Mouse (Mus musculus) hindbrain, embryonic 16.5 days (tissue): ENCODE measurements around the gene Sdf4. TPM values are rescaled to one million over a fixed set of nuclear protein-coding genes. Genes with fewer than 3 reads are reported as not detected.

ENCODE experiments used
- ATAC-seq: fragments of 200-750 bp; cut with Nextera tagmentation; 2 replicates; pipeline ENCODE4 v1.8.0; 2017; ENCODE audit warnings: moderate TSS enrichment, moderate library complexity
- H3K27ac ChIP-seq: fragments of 300-500 bp; sonication (generic); 2 replicates; pipeline ENCODE4 v1.5.1; 2014; ENCODE audit warnings: low read depth, mild to moderate bottlenecking, control low read depth, low read length, moderate library complexity
- H3K27me3 ChIP-seq: fragments of 300-500 bp; sonication (generic); replicated peaks from 2 replicates; pipeline ENCODE4 v1.6.1; 2014; ENCODE audit warnings: low read length; ENCODE audit not compliant: control insufficient read depth, insufficient read depth
- H3K36me3 ChIP-seq: fragments of 300-500 bp; sonication (generic); 2 replicates; pipeline ENCODE4 v1.6.1; 2014; ENCODE audit warnings: mild to moderate bottlenecking, low read length, moderate library complexity, mixed read lengths; ENCODE audit not compliant: control insufficient read depth, insufficient read depth
- H3K4me1 ChIP-seq: fragments of 300-500 bp; sonication (generic); 2 replicates; pipeline ENCODE4 v1.6.1; 2014; ENCODE audit warnings: low read depth, low read length; ENCODE audit not compliant: control insufficient read depth, insufficient read depth
- H3K4me2 ChIP-seq: fragments of 300-500 bp; sonication (generic); 2 replicates; pipeline ENCODE4 v1.6.1; 2014; ENCODE audit warnings: mild to moderate bottlenecking, low read length, control low read depth, moderate library complexity
- H3K4me3 ChIP-seq: fragments of 300-500 bp; sonication (generic); 2 replicates; pipeline ENCODE4 v1.5.1; 2014; ENCODE audit warnings: mild to moderate bottlenecking, low read length, control low read depth, moderate library complexity
- H3K9ac ChIP-seq: fragments of 300-500 bp; sonication (generic); 2 replicates; pipeline ENCODE4 v1.6.1; 2014; ENCODE audit warnings: low read depth, mild to moderate bottlenecking, control low read depth, low read length, moderate library complexity
- H3K9me3 ChIP-seq: fragments of 300-500 bp; sonication (generic); 2 replicates; pipeline ENCODE4 v1.6.1; 2014; ENCODE audit warnings: mild to moderate bottlenecking, low read length, moderate library complexity; ENCODE audit not compliant: control insufficient read depth
- WGBS: fragments of 180-500 bp; shearing (Covaris S2); extraction: QIAGEN DNeasy Blood & Tissue Kit; methylation state at CpG from one replicate; pipeline ENCODE4 v1.1.7; 2014; 5-methylcytosine and 5-hydroxymethylcytosine counted together
- polyA plus RNA-seq: library from polyadenylated mRNA; unstranded; fragments of >200 nt; fragmentation: Nextera tagmentation; extraction: Ambion mirVana; gene quantifications from 2 replicates; pipeline ENCODE4 v1.2.1, GENCODE M21; 2015

The Sdf4 gene
- polyA plus RNA-seq, 1 experiment from 2014 or later = 120 TPM

- no peak overlapping the region for H3K4me2 ChIP-seq
- no peak overlapping the region for H3K9ac ChIP-seq
- no peak overlapping the region for H3K4me3 ChIP-seq
- no peaks in the 10 kb centered on the region for H3K4me1 ChIP-seq
- H3K27ac ChIP-seq = no peak overlapping the region
- no peak for ATAC-seq
- 82% methylated on average over 9 of the region's 9 CpGs for WGBS
- H3K27me3 ChIP-seq = no peaks in the 10 kb centered on the region
- no peaks in the 10 kb centered on the region for H3K9me3 ChIP-seq
- no peaks in the 10 kb centered on the region for H3K36me3 ChIP-seq
Measured at GRCm38 (mm10) chr4:156021942-156022419, 29.3 kb downstream of the Sdf4 start.

DNA sequence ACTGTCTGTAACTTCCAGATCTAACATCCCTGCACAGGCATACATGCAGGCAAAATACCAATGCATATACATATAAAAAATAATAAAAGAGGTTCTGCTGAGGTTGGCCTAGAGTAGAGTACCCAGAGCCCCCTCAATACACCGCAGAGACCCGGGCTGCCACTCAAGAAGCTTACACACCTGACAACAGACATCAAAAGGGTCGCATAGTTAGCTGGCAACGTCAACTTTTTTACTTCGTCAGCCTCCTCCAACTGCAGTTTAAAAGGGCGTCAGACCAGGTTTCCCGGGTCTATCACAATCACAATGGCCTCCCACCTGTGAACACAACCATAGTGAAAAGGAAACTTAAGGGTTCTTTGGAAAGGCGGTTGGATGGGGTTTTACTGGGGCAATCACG lies 30.8 kb downstream of the Sdf4 start:
- Histone ChIP-seq H3K4me3 (no peak overlapping the region), H3K4me1 (no peaks in the 10 kb centered on the region), H3K27me3 (no peaks in the 10 kb centered on the region), H3K9me3 (no peaks in the 10 kb centered on the region), H3K9ac (no peak overlapping the region), H3K4me2 (no peak overlapping the region), H3K36me3 (0 out of 2 replicates have a peak, but pooled peaks cover 2% of the 10 kb centered on the region), H3K27ac (no peak overlapping the region)
- 86% methylated on average over 9 of the region's 9 CpGs for WGBS
- ATAC-seq = no peak

- Histone ChIP-seq H3K9me3 (no peaks in the 10 kb centered on the region), H3K4me2 (no peak overlapping the region), H3K9ac (no peak overlapping the region), H3K4me3 (no peak overlapping the region), H3K27ac (no peak overlapping the region), H3K4me1 (no peaks in the 10 kb centered on the region), H3K36me3 (0 out of 2 replicates have a peak, but pooled peaks cover 2% of the 10 kb centered on the region), H3K27me3 (no peaks in the 10 kb centered on the region)
- 94% methylated on average over 7 of the region's 7 CpGs for WGBS
- no peak for ATAC-seq
Measured at GRCm38 (mm10) chr4:156024184-156024583, 31.5 kb downstream of the Sdf4 start.

GRCm38 (mm10) chr4:156026013-156026412 lies 33.3 kb downstream of the Sdf4 start, which contains the start of gene Tnfrsf18:
TSS of gene Tnfrsf18 (plus strand) at chr4:156026164.
- Histone ChIP-seq H3K27ac (no peak within 1 kb of the TSS), H3K9me3 (no peaks in the 10 kb centered on the region), H3K27me3 (no peaks in the 10 kb centered on the region), H3K4me1 (peaks cover 8% of the 10 kb centered on the region), H3K9ac (no peak within 1 kb of the TSS), H3K36me3 (peaks cover 5% of the 10 kb centered on the region; the same call in 1 of the 2 replicates), H3K4me3 (no peak within 1 kb of the TSS), H3K4me2 (no peak within 1 kb of the TSS)
- 54% methylated on average over 4 of the region's 4 CpGs for WGBS
- no peak for ATAC-seq

DNA sequence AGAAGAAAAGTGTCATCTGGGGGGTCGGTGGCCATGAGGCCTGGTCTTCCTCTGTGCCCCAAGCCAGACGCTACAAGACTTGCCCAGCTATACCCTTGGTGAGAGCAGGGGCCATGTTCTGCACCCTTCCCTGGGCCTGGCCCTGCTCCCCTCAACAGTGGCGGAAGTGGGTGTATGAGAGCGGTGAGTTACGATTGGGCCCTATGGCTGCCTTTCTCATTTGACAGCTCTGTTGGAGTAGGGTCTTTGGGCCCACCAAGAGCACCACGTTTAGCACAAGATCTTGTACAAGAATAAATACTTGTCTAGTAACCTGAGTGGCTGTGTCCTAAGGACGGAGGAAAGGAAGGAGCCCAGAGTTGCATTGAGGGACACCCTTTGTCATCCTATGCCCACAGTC lies 35.9 kb downstream of the Sdf4 start:
- ATAC-seq = no peak

DNA sequence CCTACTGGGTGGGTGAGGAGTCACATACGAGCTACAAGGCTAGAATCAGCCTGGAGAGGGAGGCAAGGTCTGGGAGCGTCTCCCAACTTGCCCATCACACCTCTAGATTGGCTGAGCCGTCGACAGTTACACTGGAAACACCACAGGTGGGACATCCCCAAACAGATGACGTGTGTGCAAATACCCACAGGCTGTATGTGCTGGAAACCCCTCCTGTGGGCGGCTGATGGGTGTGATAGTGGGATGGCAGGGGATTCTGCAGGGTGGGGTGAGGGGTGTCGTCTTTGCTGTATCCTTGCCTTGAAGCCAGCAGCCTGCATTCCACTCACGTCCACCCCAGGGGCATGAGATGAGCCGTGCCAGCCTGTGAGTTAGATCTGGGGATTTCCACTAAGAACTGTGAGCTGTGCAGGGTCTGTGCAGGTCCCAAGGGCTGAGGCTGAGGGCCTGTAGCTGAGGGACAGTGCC lies 38.0 kb downstream of the Sdf4 start:
- peak overlapping the region; percentile 83 for H3K4me2 ChIP-seq
- peak overlapping the region; percentile 90; the same call in 1 of the 2 replicates for H3K27ac ChIP-seq
- H3K4me1 ChIP-seq = peaks cover 28% of the 10 kb centered on the region
- peak overlapping the region; percentile 60 for H3K4me3 ChIP-seq
- H3K9ac ChIP-seq = peak overlapping the region; percentile 75
- peak; percentile 2; the same call in 1 of the 2 replicates for ATAC-seq
- peaks cover 7% of the 10 kb centered on the region for H3K27me3 ChIP-seq
- H3K36me3 ChIP-seq = peaks cover 5% of the 10 kb centered on the region; the same call in 1 of the 2 replicates
- no peaks in the 10 kb centered on the region for H3K9me3 ChIP-seq
- WGBS = 49% methylated on average over 9 of the region's 9 CpGs

More for the DNA sequence above, 35.9 kb downstream of the Sdf4 start:
- no peak overlapping the region for H3K4me2 ChIP-seq
- H3K27me3 ChIP-seq = no peaks in the 10 kb centered on the region
- no peaks in the 10 kb centered on the region for H3K9me3 ChIP-seq
- H3K36me3 ChIP-seq = peaks cover 5% of the 10 kb centered on the region; the same call in 1 of the 2 replicates
- WGBS = 92% methylated on average over 7 of the region's 7 CpGs
- H3K27ac ChIP-seq = no peak overlapping the region
- H3K9ac ChIP-seq = no peak overlapping the region
- H3K4me3 ChIP-seq = no peak overlapping the region
- peaks cover 20% of the 10 kb centered on the region for H3K4me1 ChIP-seq

GRCm38 (mm10) chr4:156031255-156031592 lies 38.6 kb downstream of the Sdf4 start:
- Histone ChIP-seq H3K27ac (peak overlapping the region; percentile 90), H3K9me3 (no peaks in the 10 kb centered on the region), H3K27me3 (peaks cover 12% of the 10 kb centered on the region), H3K36me3 (peaks cover 5% of the 10 kb centered on the region; the same call in 1 of the 2 replicates), H3K4me2 (peak overlapping the region; percentile 83), H3K4me3 (peak overlapping the region; percentile 60), H3K9ac (peak overlapping the region; percentile 75), H3K4me1 (peaks cover 28% of the 10 kb centered on the region)
- WGBS = 8% methylated on average over 7 of the region's 7 CpGs
- peak; percentile 58 for ATAC-seq

DNA sequence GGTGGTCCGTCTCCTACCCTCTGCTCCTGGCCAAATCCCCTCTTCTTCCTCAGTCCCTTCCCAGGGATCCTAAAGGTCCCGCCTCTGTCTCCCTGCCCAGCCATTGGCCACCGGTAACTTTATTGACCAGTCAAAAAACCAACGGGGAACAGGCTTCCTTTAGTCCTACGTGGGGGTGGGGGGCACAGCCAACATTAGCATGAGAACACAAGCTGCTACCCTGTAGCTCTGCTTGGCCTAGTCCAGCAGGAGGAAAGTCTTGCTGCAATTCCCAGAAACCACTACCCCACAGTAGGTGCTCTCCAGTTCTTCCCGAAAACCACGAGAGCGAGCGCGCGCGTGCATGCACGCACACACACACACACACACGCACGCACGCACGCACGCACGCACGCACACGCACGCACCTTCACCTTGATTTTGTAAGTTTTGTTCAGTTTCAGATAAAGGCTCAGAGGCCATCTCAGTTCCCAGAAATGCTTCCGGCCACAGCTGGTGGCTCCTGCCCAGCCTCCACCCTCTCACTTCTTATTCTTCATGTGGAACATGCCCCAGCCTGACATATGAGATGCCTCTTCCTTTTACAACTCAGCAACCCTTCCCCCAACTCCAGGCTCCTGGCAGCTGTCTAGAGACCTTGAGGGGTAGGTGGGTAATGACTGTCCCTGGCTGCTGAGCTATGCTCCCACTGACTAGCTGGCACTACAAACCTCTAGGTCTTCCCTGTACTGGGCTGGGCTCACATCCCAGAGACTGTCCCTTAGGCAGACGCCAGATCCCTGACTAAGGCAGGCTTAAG lies 39.1 kb downstream of the Sdf4 start:
- Histone ChIP-seq H3K4me2 (peak overlapping the region; percentile 83), H3K9me3 (no peaks in the 10 kb centered on the region), H3K36me3 (peaks cover 5% of the 10 kb centered on the region; the same call in 1 of the 2 replicates), H3K4me3 (peak overlapping the region; percentile 60), H3K9ac (peak overlapping the region; percentile 75), H3K27ac (peak overlapping the region; percentile 90), H3K4me1 (peaks cover 28% of the 10 kb centered on the region), H3K27me3 (peaks cover 13% of the 10 kb centered on the region)
- 1% methylated on average over 24 of the region's 24 CpGs for WGBS
- peak; percentile 94 for ATAC-seq

DNA sequence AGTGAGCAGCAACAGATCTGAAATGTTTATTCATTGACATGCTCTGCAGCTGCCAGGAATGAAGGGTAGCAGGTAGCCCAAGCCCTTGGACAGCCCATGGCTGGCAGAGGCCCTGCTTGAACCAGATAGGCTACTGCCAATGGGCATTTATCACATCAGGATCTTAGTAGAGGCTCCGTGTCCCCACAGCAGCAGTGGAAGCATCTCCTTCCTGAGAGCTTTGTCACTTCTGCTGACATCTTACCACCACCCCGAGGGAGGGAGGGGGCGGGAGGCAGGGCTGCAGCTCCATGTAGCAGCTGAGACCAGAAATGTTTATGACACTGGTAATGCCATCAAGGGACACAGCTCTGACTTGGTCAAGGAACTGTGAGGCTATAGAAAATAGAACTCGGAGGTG lies 40.2 kb downstream of the Sdf4 start:
- Histone ChIP-seq H3K36me3 (peaks cover 4% of the 10 kb centered on the region; the same call in 1 of the 2 replicates), H3K9ac (no peak overlapping the region), H3K4me1 (peaks cover 28% of the 10 kb centered on the region), H3K4me2 (no peak overlapping the region), H3K27ac (peak overlapping the region; percentile 90; the same call in 1 of the 2 replicates), H3K4me3 (no peak overlapping the region), H3K27me3 (peaks cover 13% of the 10 kb centered on the region), H3K9me3 (no peaks in the 10 kb centered on the region)
- no peak for ATAC-seq
- 86% methylated on average over 4 of the region's 4 CpGs for WGBS
